Mouse (Mus musculus) hindbrain, embryonic 13.5 days (tissue): Measurements from ENCODE around the gene Igsf21. TPM values are rescaled to one million over a fixed set of nuclear protein-coding genes. Genes with fewer than 3 reads are reported as not detected.
A peak's percentile ranks its signal among the peaks of the same experiment; 100 is the strongest.

Experiments used
- ATAC-seq: fragments of 200-750 bp; cut with Nextera tagmentation; 2 replicates; pipeline ENCODE4 v1.8.0; 2017; ENCODE audit warnings: moderate TSS enrichment; ENCODE audit not compliant: low FRiP score
- H3K27ac ChIP-seq: fragments of 300-500 bp; sonication (generic); 2 replicates; pipeline ENCODE4 v1.5.1; 2015; ENCODE audit warnings: inconsistent platforms, mild to moderate bottlenecking, moderate library complexity
- H3K27me3 ChIP-seq: fragments of 300-500 bp; sonication (generic); 2 replicates; pipeline ENCODE4 v1.6.1; 2015; ENCODE audit warnings: mild to moderate bottlenecking, inconsistent platforms
- H3K36me3 ChIP-seq: fragments of 300-500 bp; sonication (generic); 2 replicates; pipeline ENCODE4 v1.6.1; 2015; ENCODE audit warnings: mild to moderate bottlenecking, inconsistent platforms
- H3K4me1 ChIP-seq: fragments of 300-500 bp; sonication (generic); replicated peaks from 2 replicates; pipeline ENCODE4 v1.6.1; 2015; ENCODE audit warnings: inconsistent platforms
- H3K4me2 ChIP-seq: fragments of 300-500 bp; sonication (generic); 2 replicates; pipeline ENCODE4 v1.6.1; 2015; ENCODE audit warnings: inconsistent platforms, mild to moderate bottlenecking, moderate library complexity
- H3K4me3 ChIP-seq: fragments of 300-500 bp; sonication (generic); 2 replicates; pipeline ENCODE4 v1.5.1; 2015; ENCODE audit warnings: mild to moderate bottlenecking, inconsistent platforms
- H3K9ac ChIP-seq: fragments of 300-500 bp; sonication (generic); 2 replicates; pipeline ENCODE4 v1.6.1; 2015; ENCODE audit warnings: mild to moderate bottlenecking, inconsistent platforms
- H3K9me3 ChIP-seq: fragments of 300-500 bp; sonication (generic); 2 replicates; pipeline ENCODE4 v1.6.1; 2016; ENCODE audit warnings: inconsistent platforms
- WGBS: fragments of 180-500 bp; shearing (Covaris S2); methylation state at CpG from one replicate; pipeline ENCODE4 v1.1.7; 2015; 5-methylcytosine and 5-hydroxymethylcytosine counted together
- polyA plus RNA-seq: library from polyadenylated mRNA; unstranded; fragments of >200 nt; fragmentation: Nextera tagmentation; extraction: Ambion mirVana; gene quantifications from 2 replicates; pipeline ENCODE4 v1.2.1, GENCODE M21; 2015

Igsf21 gene
- polyA plus RNA-seq, 1 experiment from 2014 or later: 46.4 TPM

DNA sequence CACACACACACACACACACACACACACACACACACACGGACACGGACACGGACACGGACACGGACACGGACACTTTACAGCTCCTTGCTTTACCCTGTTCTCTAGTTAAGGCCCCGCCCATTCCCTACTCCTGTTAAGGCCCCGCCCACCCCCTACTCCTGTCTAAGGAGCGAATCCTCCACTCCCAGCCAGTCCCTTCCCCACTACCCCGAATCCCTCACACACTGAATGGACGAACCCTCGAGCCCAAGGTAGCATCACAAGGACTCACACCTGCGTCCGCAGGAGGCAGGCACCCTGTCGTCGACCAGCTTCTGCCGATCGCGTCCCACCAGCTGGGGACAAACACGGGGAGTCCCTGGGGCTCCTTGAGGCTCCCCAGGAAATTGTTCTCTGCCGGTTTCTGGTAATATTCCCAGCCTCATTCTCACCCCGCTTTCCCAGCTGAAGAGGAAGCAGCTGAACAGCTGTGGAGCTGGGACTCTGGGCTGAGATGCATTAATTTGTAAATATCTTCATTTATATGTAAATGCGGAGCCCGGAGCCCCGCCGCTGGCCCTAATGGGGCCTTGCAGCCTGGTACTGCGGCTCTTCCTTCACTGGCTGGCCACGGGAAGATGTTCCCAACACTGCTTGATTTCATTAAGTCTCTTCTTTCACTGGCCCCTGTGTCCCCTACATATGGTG, 143.1 kb downstream of the Igsf21 start:
- WGBS: under 1% methylated on average over 28 of the region's 28 CpGs

DNA sequence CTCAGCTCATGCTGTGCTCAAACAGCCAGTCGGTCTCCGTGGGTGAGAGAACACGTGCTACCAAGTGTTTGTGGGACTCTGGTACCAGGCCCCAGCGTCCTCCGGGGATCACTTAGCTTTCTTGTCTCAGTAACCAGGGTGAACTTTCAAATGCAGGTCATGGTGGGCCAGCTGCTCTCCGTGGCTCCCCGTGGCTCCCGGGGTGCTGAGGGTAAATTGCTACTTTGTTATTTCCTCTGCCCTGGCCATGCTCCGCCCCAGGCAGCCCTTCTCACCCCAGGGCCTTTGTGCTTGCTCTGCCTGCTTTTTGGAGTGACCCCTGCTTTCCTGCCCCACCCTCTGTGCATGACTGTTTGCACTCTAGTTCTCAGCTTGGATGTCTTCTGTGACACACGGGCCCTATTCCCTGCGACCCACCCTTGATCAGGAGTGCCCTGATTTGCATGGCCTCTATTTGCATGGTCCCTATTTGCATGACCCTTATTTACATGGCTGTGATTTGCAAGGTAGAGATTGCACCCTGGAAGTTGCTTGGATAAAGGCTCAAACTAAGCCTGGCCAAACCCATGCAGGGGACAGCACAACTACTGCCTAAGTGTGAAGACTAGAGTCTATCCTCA, 143.9 kb downstream of the Igsf21 start:
- no peak overlapping the region for H3K4me3 ChIP-seq
- peaks cover 3% of the 10 kb centered on the region for H3K27me3 ChIP-seq
- ATAC-seq: no peak
- peaks cover 61% of the 10 kb centered on the region for H3K4me1 ChIP-seq
- 7% methylated on average over 11 of the region's 11 CpGs for WGBS
- H3K27ac ChIP-seq: peak overlapping the region; percentile 86; the same call in 1 of the 2 replicates
- H3K9me3 ChIP-seq: no peaks in the 10 kb centered on the region
- no peak overlapping the region for H3K9ac ChIP-seq
- H3K4me2 ChIP-seq: 0 out of 2 replicates have a peak overlapping the region, but pooled peaks have one; percentile 43
- H3K36me3 ChIP-seq: no peaks in the 10 kb centered on the region

More for the DNA sequence above, 143.1 kb downstream of the Igsf21 start:
- Histone ChIP-seq H3K4me3 (no peak overlapping the region; the same call in 1 of the 2 replicates), H3K4me2 (peak overlapping the region; percentile 43), H3K9ac (no peak overlapping the region), H3K36me3 (no peaks in the 10 kb centered on the region), H3K9me3 (no peaks in the 10 kb centered on the region), H3K27ac (peak overlapping the region; percentile 86), H3K27me3 (peaks cover 7% of the 10 kb centered on the region), H3K4me1 (peaks cover 67% of the 10 kb centered on the region)
- ATAC-seq: peak; percentile 25; the same call in 1 of the 2 replicates

DNA sequence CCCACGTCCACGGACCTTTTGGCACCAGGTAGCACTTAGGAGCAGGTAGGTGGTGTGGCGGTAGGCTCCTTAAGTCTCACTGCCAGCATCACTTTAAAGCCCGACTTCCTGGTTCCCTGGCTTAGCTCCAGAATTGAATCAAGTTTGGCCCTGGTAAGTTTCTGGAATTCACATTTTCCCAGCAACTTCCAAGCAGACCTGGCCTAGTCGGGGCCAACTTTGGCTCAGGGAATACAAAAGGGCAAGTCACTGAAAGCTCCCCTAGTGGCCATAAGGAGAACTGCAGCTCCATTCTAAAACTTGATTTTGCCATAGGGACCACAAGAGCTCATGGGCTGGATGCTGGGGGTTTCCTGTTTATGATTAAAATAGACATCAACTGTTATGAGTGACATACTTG, 145.5 kb downstream of the Igsf21 start:
- H3K4me2 ChIP-seq: no peak overlapping the region
- H3K36me3 ChIP-seq: no peaks in the 10 kb centered on the region
- H3K4me1 ChIP-seq: peaks cover 60% of the 10 kb centered on the region
- H3K9ac ChIP-seq: no peak overlapping the region
- H3K4me3 ChIP-seq: no peak overlapping the region
- 79% methylated on average over 5 of the region's 5 CpGs for WGBS
- no peak for ATAC-seq
- H3K27me3 ChIP-seq: no peaks in the 10 kb centered on the region
- no peak overlapping the region for H3K27ac ChIP-seq
- H3K9me3 ChIP-seq: no peaks in the 10 kb centered on the region

DNA sequence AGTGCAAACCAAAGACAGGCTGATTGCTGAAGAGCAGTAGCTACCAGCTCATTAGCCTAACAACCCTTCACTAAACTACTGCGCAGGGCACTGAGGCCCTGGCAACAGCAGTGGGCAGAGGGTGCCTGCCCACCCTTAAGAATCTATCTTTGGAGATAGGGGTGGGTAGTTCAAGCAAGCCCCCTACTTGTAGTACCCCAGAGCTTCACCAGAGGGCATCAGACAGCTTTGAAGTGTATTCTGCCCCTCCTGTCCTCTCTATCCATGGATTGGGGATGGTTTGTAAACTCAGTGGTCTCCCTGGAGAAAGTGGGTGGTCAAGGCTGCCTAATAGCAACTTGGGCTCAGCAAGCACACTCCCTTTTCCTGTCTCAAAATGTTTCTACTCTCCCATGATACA, 146.4 kb downstream of the Igsf21 start:
- 0 out of 2 replicates have a peak, but pooled peaks have one; percentile 19 for ATAC-seq
- Histone ChIP-seq H3K4me3 (no peak overlapping the region), H3K4me1 (peaks cover 62% of the 10 kb centered on the region), H3K27ac (peak overlapping the region; percentile 73; the same call in 1 of the 2 replicates), H3K36me3 (no peaks in the 10 kb centered on the region), H3K9ac (no peak overlapping the region), H3K9me3 (no peaks in the 10 kb centered on the region), H3K4me2 (no peak overlapping the region), H3K27me3 (no peaks in the 10 kb centered on the region)
- 62% methylated on average over 1 of the region's 1 CpGs for WGBS

DNA sequence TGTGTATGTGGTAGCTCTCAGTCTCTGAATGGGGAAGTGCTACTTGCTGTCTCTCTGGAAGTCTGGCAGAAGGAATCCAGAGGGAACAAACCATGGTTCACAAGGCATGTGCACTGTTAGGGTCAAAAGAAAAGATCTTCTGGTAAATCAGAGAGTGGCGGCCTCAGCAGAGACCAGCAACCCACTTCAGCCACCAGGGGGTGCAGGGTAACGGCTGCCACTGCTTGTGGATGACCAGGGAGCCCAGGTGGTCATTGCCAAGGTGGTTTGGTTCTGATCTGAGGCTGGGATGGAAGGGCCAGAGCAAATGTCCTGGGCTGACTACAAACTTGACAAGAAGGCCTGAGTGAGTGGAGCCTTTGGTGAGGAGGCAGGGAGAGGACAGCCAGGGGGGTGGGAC, 150.3 kb downstream of the Igsf21 start:
- no peaks in the 10 kb centered on the region for H3K27me3 ChIP-seq
- 56% methylated on average over 2 of the region's 2 CpGs for WGBS
- no peak for ATAC-seq

DNA sequence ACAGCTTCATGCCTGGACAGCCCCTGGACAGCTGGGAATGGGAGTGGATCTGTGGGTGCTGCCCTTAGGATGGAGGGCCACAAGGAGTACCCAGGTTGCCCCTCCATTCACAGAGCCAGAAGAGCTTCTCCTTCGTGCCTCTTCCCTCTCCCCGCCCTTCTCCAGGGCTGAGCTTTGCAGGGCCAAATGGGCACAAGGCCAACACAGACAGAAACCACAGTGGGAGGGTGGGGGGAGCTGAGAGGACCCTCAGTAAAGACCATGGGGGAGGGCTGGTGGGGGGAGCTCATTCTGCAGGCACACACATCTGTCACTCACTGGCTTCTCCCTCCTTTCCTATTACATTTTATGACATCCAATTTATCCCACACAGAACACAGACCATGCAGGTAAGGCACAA, 151.7 kb downstream of the Igsf21 start:
- 60% methylated on average over 2 of the region's 2 CpGs for WGBS
- Histone ChIP-seq H3K9ac (no peak overlapping the region), H3K27me3 (no peaks in the 10 kb centered on the region), H3K4me2 (no peak overlapping the region), H3K4me1 (peaks cover 29% of the 10 kb centered on the region), H3K27ac (peak overlapping the region; percentile 3; the same call in 1 of the 2 replicates), H3K4me3 (no peak overlapping the region), H3K9me3 (no peaks in the 10 kb centered on the region), H3K36me3 (no peaks in the 10 kb centered on the region)
- ATAC-seq: no peak

More for the DNA sequence above, 150.3 kb downstream of the Igsf21 start:
- H3K9ac ChIP-seq: no peak overlapping the region
- no peaks in the 10 kb centered on the region for H3K9me3 ChIP-seq
- H3K4me1 ChIP-seq: peaks cover 41% of the 10 kb centered on the region
- H3K36me3 ChIP-seq: no peaks in the 10 kb centered on the region
- no peak overlapping the region for H3K4me2 ChIP-seq
- no peak overlapping the region for H3K4me3 ChIP-seq
- no peak overlapping the region for H3K27ac ChIP-seq

GRCm38 (mm10) chr4:140092367-140092766, 154.2 kb downstream of the Igsf21 start:
- H3K9me3 ChIP-seq: no peaks in the 10 kb centered on the region
- WGBS: 85% methylated on average over 11 of the region's 11 CpGs
- no peak overlapping the region for H3K4me3 ChIP-seq
- H3K27ac ChIP-seq: no peak overlapping the region
- no peak for ATAC-seq
- H3K4me1 ChIP-seq: peaks cover 20% of the 10 kb centered on the region
- no peaks in the 10 kb centered on the region for H3K36me3 ChIP-seq
- no peak overlapping the region for H3K9ac ChIP-seq
- no peaks in the 10 kb centered on the region for H3K27me3 ChIP-seq
- no peak overlapping the region for H3K4me2 ChIP-seq

DNA sequence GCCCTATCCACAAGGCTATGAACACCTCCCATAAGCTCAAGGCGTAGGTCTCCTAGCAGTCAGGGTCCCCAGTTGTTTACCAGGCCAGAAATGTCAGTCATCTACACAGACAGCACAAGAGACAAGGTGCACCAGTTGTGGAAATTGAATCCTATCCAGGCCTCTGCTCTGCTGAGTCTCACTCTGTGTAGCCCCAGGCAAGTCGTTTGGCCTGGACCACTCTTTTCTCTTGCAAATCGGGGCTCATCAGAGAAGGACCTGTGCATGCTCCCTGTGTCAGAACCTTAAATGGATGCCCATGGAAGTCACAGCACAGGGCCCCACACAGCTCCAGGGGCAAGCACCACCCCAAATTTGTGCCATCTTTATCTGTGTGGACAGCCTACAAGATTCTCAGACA, 154.9 kb downstream of the Igsf21 start:
- Histone ChIP-seq H3K9ac (no peak overlapping the region), H3K36me3 (no peaks in the 10 kb centered on the region), H3K27me3 (no peaks in the 10 kb centered on the region), H3K4me1 (peaks cover 20% of the 10 kb centered on the region), H3K9me3 (no peaks in the 10 kb centered on the region), H3K27ac (no peak overlapping the region), H3K4me2 (no peak overlapping the region), H3K4me3 (no peak overlapping the region)
- ATAC-seq: no peak
- 56% methylated on average over 3 of the region's 3 CpGs for WGBS

GRCm38 (mm10) chr4:140089676-140090075, 156.9 kb downstream of the Igsf21 start:
- no peak for ATAC-seq
- Histone ChIP-seq H3K27me3 (no peaks in the 10 kb centered on the region), H3K9me3 (no peaks in the 10 kb centered on the region), H3K4me1 (peaks cover 20% of the 10 kb centered on the region), H3K27ac (no peak overlapping the region), H3K4me3 (no peak overlapping the region), H3K36me3 (no peaks in the 10 kb centered on the region), H3K9ac (no peak overlapping the region), H3K4me2 (no peak overlapping the region)
- 91% methylated on average over 4 of the region's 4 CpGs for WGBS

GRCm38 (mm10) chr4:140088711-140089440, 157.7 kb downstream of the Igsf21 start:
- H3K27me3 ChIP-seq: no peaks in the 10 kb centered on the region
- H3K9me3 ChIP-seq: no peaks in the 10 kb centered on the region
- H3K4me1 ChIP-seq: peaks cover 20% of the 10 kb centered on the region
- H3K4me3 ChIP-seq: no peak overlapping the region
- H3K9ac ChIP-seq: no peak overlapping the region
- ATAC-seq: no peak
- H3K4me2 ChIP-seq: no peak overlapping the region
- 87% methylated on average over 12 of the region's 12 CpGs for WGBS
- no peaks in the 10 kb centered on the region for H3K36me3 ChIP-seq
- H3K27ac ChIP-seq: no peak overlapping the region

DNA sequence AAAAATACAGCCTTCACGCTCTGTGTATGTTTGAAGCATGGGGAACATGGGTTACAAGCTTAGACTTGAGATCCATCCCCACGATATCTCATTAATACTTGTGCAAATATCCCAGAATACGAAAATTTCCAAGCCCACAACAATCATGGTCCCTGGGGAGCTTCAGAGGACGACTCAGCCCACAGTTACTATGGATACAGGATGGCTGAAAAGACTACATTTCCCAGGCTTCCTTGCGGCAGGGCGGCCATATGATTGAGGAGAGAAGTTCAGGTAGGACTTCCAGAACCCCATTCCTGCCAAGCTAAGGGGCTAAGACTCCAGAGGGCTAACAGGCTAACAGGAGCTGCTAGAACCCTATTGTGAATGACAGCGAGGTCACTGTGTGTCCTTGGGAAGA, 160.4 kb downstream of the Igsf21 start:
- Histone ChIP-seq H3K4me1 (peaks cover 24% of the 10 kb centered on the region), H3K4me2 (no peak overlapping the region), H3K36me3 (no peaks in the 10 kb centered on the region), H3K9me3 (no peaks in the 10 kb centered on the region), H3K27ac (0 out of 2 replicates have a peak overlapping the region, but pooled peaks have one; percentile 8), H3K27me3 (0 out of 2 replicates have a peak, but pooled peaks cover 6% of the 10 kb centered on the region), H3K4me3 (no peak overlapping the region), H3K9ac (no peak overlapping the region)
- ATAC-seq: no peak
- 56% methylated on average over 7 of the region's 7 CpGs for WGBS

DNA sequence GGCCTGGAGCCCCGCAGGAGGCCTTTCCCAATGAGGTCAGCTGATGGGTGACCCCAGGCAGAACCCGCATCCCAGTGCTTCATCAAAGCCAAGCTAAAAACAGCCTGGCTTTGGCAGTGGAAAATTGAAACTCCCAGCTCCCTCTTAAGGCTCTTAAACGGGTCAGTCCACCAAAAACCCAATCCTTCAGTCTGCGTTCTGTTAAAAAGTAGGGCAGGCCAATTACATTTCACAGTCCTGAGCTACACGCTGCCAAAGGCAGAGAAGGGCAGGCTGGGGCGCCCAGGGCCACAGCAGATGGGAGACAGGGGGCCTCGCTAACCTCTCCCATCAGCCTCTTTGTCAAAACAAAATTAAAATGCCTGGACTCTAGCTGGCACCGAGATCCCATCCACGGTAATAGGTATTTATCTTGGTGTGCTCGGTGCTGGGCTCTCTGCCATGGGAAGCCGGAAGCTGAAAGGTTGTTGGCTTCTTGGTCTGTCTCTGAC, 162.0 kb downstream of the Igsf21 start:
- no peak for ATAC-seq
- no peak overlapping the region for H3K4me3 ChIP-seq
- H3K27me3 ChIP-seq: 0 out of 2 replicates have a peak, but pooled peaks cover 6% of the 10 kb centered on the region
- no peak overlapping the region for H3K4me2 ChIP-seq
- no peak overlapping the region for H3K9ac ChIP-seq
- H3K9me3 ChIP-seq: no peaks in the 10 kb centered on the region
- peak overlapping the region; percentile 48 for H3K27ac ChIP-seq
- no peaks in the 10 kb centered on the region for H3K36me3 ChIP-seq
- 43% methylated on average over 11 of the region's 11 CpGs for WGBS
- H3K4me1 ChIP-seq: peaks cover 27% of the 10 kb centered on the region
